Mouse (Mus musculus) MEL (cell line): ENCODE measurements at regions not wholly inside any gene's neighbourhood (a gene's known extent, or its start where the extent isn't known, plus 50 kb on each side); places are given as distances from the start of the nearest gene placed in this dataset.

Experiments used
- DNase-seq: peaks from one replicate; pipeline ENCODE4 v3.0.0; 2011; ENCODE audit warnings: low read depth, low spot score
- H3K27ac ChIP-seq: 2 replicates; pipeline ENCODE4 v1.5.1; 2012; ENCODE audit warnings: low read depth, mild to moderate bottlenecking, control low read depth, low read length, moderate library complexity; ENCODE audit not compliant: control insufficient read depth
- H3K27me3 ChIP-seq, 2 experiments: fragments of 150-350 bp in 1 of 2; sonication (generic) in 1 of 2; 2 replicates each; pipeline ENCODE4 v1.6.1; 2012; ENCODE audit warnings: low read length in 2 of 2, mild to moderate bottlenecking in 2 of 2, improper control_type of control experiment in 1 of 2, moderate library complexity in 1 of 2; ENCODE audit not compliant: insufficient read depth in 2 of 2, control insufficient read depth in 1 of 2
- H3K36me3 ChIP-seq, 2 experiments: 2 replicates each; pipeline ENCODE4 v1.6.1; 2012 to 2014; ENCODE audit warnings: low read length in 2 of 2, improper control_type of control experiment in 1 of 2, inconsistent platforms in 1 of 2, mild to moderate bottlenecking in 1 of 2; ENCODE audit not compliant: insufficient read depth in 2 of 2, control insufficient read depth in 1 of 2
- H3K4me1 ChIP-seq, 2 experiments: fragments of 150-350 bp in 1 of 2; sonication (generic) in 1 of 2; 2 replicates each; pipeline ENCODE4 v1.6.1; 2012; ENCODE audit warnings: low read length in 2 of 2, improper control_type of control experiment in 1 of 2, mild to moderate bottlenecking in 1 of 2; ENCODE audit not compliant: insufficient read depth in 2 of 2, control insufficient read depth in 1 of 2
- H3K4me3 ChIP-seq, 2 experiments: fragments of 150-350 bp in 1 of 2; sonication (generic) in 1 of 2; 2 replicates each; pipeline ENCODE4 v1.5.1; 2012; ENCODE audit warnings: low read depth in 2 of 2, low read length in 2 of 2, mild to moderate bottlenecking in 2 of 2, moderate library complexity in 2 of 2, control low read depth in 1 of 2, improper control_type of control experiment in 1 of 2; ENCODE audit not compliant: control insufficient read depth in 1 of 2, insufficient read depth in 1 of 2
- H3K79me2 ChIP-seq: 2 replicates; pipeline ENCODE4 v1.6.1; 2012; ENCODE audit warnings: mild to moderate bottlenecking, low read length, moderate library complexity; ENCODE audit not compliant: control insufficient read depth, poor library complexity, insufficient read depth
- H3K9ac ChIP-seq: 2 replicates; pipeline ENCODE4 v1.6.1; 2012; ENCODE audit warnings: low read depth, mild to moderate bottlenecking, control low read depth, low read length, moderate library complexity; ENCODE audit not compliant: control insufficient read depth, poor library complexity, severe bottlenecking
- H3K9me3 ChIP-seq: fragments of 150-350 bp; sonication (generic); replicated peaks from 2 replicates; pipeline ENCODE4 v1.6.1; 2012; ENCODE audit warnings: mild to moderate bottlenecking, low read length, improper control_type of control experiment, moderate library complexity; ENCODE audit not compliant: insufficient read depth
- CHD1 ChIP-seq: IDR thresholded peaks from 2 replicates; pipeline ENCODE4 v1.6.1; 2012; ENCODE audit warnings: low read depth, mild to moderate bottlenecking, inconsistent platforms, low read length, improper control_type of control experiment
- CTCF ChIP-seq, 3 experiments: IDR thresholded peaks in 2 of 3; conservative IDR thresholded peaks in 1 of 3; 2 replicates each; pipeline ENCODE4 v1.5.1; 2011 to 2012; ENCODE audit warnings: low read length in 3 of 3, low read depth in 2 of 3, mild to moderate bottlenecking in 2 of 3, improper control_type of control experiment in 1 of 3, inconsistent platforms in 1 of 3, mixed read lengths in 1 of 3, moderate library complexity in 1 of 3; ENCODE audit not compliant: control insufficient read depth in 1 of 3, insufficient read depth in 1 of 3, poor library complexity in 1 of 3, severe bottlenecking in 1 of 3
- E2F4 ChIP-seq: IDR thresholded peaks from 2 replicates; pipeline ENCODE4 v1.6.1; 2011; ENCODE audit warnings: low read depth, low read length, improper control_type of control experiment, borderline replicate concordance
- EP300 ChIP-seq, 2 experiments: IDR thresholded peaks; 2 replicates each; pipeline ENCODE4 v1.6.1; 2011; ENCODE audit warnings: improper control_type of control experiment in 2 of 2, low read length in 2 of 2, low read depth in 1 of 2, mild to moderate bottlenecking in 1 of 2
- ETS1 ChIP-seq: IDR thresholded peaks from 2 replicates; pipeline ENCODE4 v1.6.1; 2012; ENCODE audit warnings: low read depth, mild to moderate bottlenecking, inconsistent platforms, low read length, improper control_type of control experiment, moderate library complexity
- HCFC1 ChIP-seq: IDR thresholded peaks from 2 replicates; pipeline ENCODE4 v1.6.1; 2012; ENCODE audit warnings: low read depth, mild to moderate bottlenecking, inconsistent platforms, low read length, improper control_type of control experiment, moderate library complexity
- JUND ChIP-seq: IDR thresholded peaks from 2 replicates; pipeline ENCODE4 v1.6.1; 2011; ENCODE audit warnings: low read depth, mild to moderate bottlenecking, improper control_type of control experiment, low read length
- KAT2A ChIP-seq: conservative IDR thresholded peaks from 2 replicates; pipeline ENCODE4 v1.6.1; 2012; ENCODE audit warnings: low read depth, low read length, improper control_type of control experiment, inconsistent platforms
- MAFK ChIP-seq: IDR thresholded peaks from 2 replicates; pipeline ENCODE4 v1.6.1; 2011; ENCODE audit warnings: low read depth, mild to moderate bottlenecking, low read length, improper control_type of control experiment, borderline replicate concordance
- MXI1 ChIP-seq: IDR thresholded peaks from 2 replicates; pipeline ENCODE4 v1.6.1; 2011; ENCODE audit warnings: mild to moderate bottlenecking, low read depth, low read length, improper control_type of control experiment
- MYB ChIP-seq: IDR thresholded peaks from 2 replicates; pipeline ENCODE4 v1.6.1; 2011; ENCODE audit warnings: mild to moderate bottlenecking, low read depth, low read length, improper control_type of control experiment
- MYC ChIP-seq: IDR thresholded peaks from 2 replicates; pipeline ENCODE4 v1.6.1; 2011; ENCODE audit warnings: low read depth, mild to moderate bottlenecking, low read length, improper control_type of control experiment, moderate library complexity
- NRF1 ChIP-seq: IDR thresholded peaks from 2 replicates; pipeline ENCODE4 v1.6.1; 2014; ENCODE audit warnings: low read depth, mild to moderate bottlenecking, inconsistent platforms, low read length, improper control_type of control experiment, moderate library complexity; ENCODE audit not compliant: poor library complexity, insufficient read depth, severe bottlenecking
- POLR2A ChIP-seq, 2 experiments: IDR thresholded peaks; 2 replicates each; pipeline ENCODE4 v1.6.1; 2011 to 2012; ENCODE audit warnings: low read length in 2 of 2, mild to moderate bottlenecking in 2 of 2, control low read depth in 1 of 2, improper control_type of control experiment in 1 of 2, low read depth in 1 of 2, moderate library complexity in 1 of 2; ENCODE audit not compliant: control insufficient read depth in 1 of 2, insufficient read depth in 1 of 2, poor library complexity in 1 of 2
- POLR2AphosphoS2 ChIP-seq: IDR thresholded peaks from 2 replicates; pipeline ENCODE4 v1.6.1; 2011; ENCODE audit warnings: low read length, improper control_type of control experiment
- POLR2AphosphoS5 ChIP-seq: IDR thresholded peaks from 2 replicates; pipeline ENCODE4 v1.6.1; 2012; ENCODE audit warnings: low read depth, borderline replicate concordance, mild to moderate bottlenecking, inconsistent platforms, low read length, moderate library complexity, mixed read lengths
- TAL1 ChIP-seq: IDR thresholded peaks from 2 replicates; pipeline ENCODE4 v1.6.1; 2012; ENCODE audit warnings: mild to moderate bottlenecking, inconsistent platforms, low read length, moderate library complexity, mixed read lengths
- TCF12 ChIP-seq: IDR thresholded peaks from 2 replicates; pipeline ENCODE4 v1.6.1; 2014; ENCODE audit warnings: low read depth, mild to moderate bottlenecking, inconsistent platforms, low read length, improper control_type of control experiment, moderate library complexity
- UBTF ChIP-seq: IDR thresholded peaks from 2 replicates; pipeline ENCODE4 v1.6.1; 2012; ENCODE audit warnings: low read depth, mild to moderate bottlenecking, inconsistent platforms, low read length, improper control_type of control experiment, moderate library complexity, borderline replicate concordance; ENCODE audit not compliant: insufficient read depth

GRCm38 (mm10) chr4:5294030-5294429, 500.9 kb upstream of the Impad1 start:
- Histone ChIP-seq H3K27ac (no peak overlapping the region), H3K4me3 (no peak overlapping the region), H3K36me3 (no peaks in the 10 kb centered on the region), H3K9me3 (no peaks in the 10 kb centered on the region), H3K9ac (no peak overlapping the region), H3K27me3 (no peaks in the 10 kb centered on the region), H3K4me1 (no peaks in the 10 kb centered on the region), H3K79me2 (no peaks in the 10 kb centered on the region)
- no peak for DNase-seq
- TF ChIP-seq MXI1 (no peak), POLR2AphosphoS5 (no peak), MAFK (no peak), UBTF (no peak), TAL1 (no peak), TCF12 (no peak), MYB (no peak), POLR2AphosphoS2 (no peak), CHD1 (no peak), HCFC1 (no peak), EP300 (IDR thresholded peaks at IDR 0.05; ENCODE audit: low read depth in 1 of 2, low read length in 2 of 2) (no peak), MYC (no peak), JUND (no peak), ETS1 (no peak), KAT2A (no peak), NRF1 (no peak)

GRCm38 (mm10) chr4:5276113-5276512, 483.0 kb upstream of the Impad1 start:
- TF ChIP-seq TAL1 (no peak), CTCF (IDR thresholded peaks at IDR 0.05 in 2 of 3, conservative IDR thresholded peaks at IDR 0.05 in 1 of 3; ENCODE audit: control insufficient read depth in 1 of 3, insufficient read depth in 1 of 3, low read depth in 2 of 3, low read length in 3 of 3, poor library complexity in 1 of 3, severe bottlenecking in 1 of 3) (no peak), POLR2A (IDR thresholded peaks at IDR 0.05; ENCODE audit: control insufficient read depth in 1 of 2, insufficient read depth in 1 of 2, low read depth in 1 of 2, low read length in 2 of 2, poor library complexity in 1 of 2) (no peak), ETS1 (no peak), E2F4 (no peak)

More at GRCm38 (mm10) chr4:5276113-5276512, 483.0 kb upstream of the Impad1 start:
- Histone ChIP-seq H3K9me3 (no peaks in the 10 kb centered on the region), H3K27me3 (no peaks in the 10 kb centered on the region), H3K4me1 (no peaks in the 10 kb centered on the region), H3K27ac (no peak overlapping the region), H3K79me2 (no peaks in the 10 kb centered on the region), H3K36me3 (no peaks in the 10 kb centered on the region), H3K4me3 (no peak overlapping the region), H3K9ac (no peak overlapping the region)
- no peak for DNase-seq
